Mouse (Mus musculus): Measurements from ENCODE around the gene 0610010F05Rik. TPM values are rescaled to one million over a fixed set of nuclear protein-coding genes. Genes with fewer than 3 reads are reported as not detected.
A peak's percentile ranks its signal among the peaks of the same experiment; 100 is the strongest.
"Not testable (repeated sequence)": the region's sequence is repeated elsewhere in the genome, so short reads cannot be mapped to it uniquely, and the experiment has no call there.

0610010F05Rik gene
- total RNA-seq, 2 experiments from 2014 or later, result 35.3 to 36.0 TPM

- H3K27ac ChIP-seq, result no peak overlapping the region
- TF ChIP-seq CTCF (conservative IDR thresholded peaks at IDR 0.05), result no peak
- no peak for DNase-seq (ENCODE audit: low spot score in 2 of 2)
- no peak overlapping the region for H3K4me3 ChIP-seq
These were observed 20.2 kb upstream of the 0610010F05Rik start for GRCm38 (mm10) chr11:23653666-23654065.

DNA sequence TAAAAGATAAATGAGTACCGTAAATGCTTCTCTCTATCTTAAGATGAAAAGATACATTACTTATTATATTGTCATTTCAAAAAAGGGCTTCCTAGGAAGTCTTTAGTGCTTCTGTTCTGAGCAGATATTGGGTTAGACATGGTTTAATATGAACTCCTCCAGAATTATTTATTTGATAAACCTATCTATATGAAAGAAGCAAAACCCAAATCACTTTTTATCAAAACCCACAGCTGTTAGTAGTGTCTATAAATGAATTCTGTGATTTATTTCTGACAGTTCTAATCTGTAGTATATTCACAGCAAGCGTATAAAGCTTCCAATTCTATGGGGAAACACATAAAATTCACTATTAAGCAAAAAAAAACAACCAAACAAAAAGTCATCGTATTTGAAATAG lies 14.4 kb upstream of the 0610010F05Rik start:
- TF ChIP-seq CTCF (conservative IDR thresholded peaks at IDR 0.05), result no peak

DNA sequence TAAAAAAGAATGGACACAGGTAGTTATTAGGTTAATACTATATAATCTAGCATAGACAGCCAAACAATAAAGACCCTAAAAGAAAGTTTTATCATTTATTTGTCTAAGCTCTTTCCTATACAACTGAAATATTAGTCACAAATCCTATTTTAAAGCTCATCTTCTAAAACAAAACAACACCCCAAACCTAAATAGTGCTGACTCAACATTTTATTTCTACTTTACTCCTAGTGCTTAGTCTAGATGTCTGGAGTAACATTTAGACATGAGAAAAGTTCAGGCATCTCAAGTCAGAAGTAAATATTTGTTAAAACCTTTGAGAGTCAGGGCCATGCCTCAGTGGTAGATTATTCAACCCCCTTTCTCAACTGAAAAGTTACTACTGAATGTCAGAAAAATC lies 14.0 kb upstream of the 0610010F05Rik start:
- DNase-seq (ENCODE audit: low spot score in 2 of 2), result no peak
- no peak overlapping the region for H3K4me3 ChIP-seq
- TF ChIP-seq CTCF (conservative IDR thresholded peaks at IDR 0.05), result no peak
- H3K27ac ChIP-seq, result no peak overlapping the region

More for the DNA sequence above, 14.4 kb upstream of the 0610010F05Rik start:
- DNase-seq (ENCODE audit: low spot score in 2 of 2), result no peak
- Histone ChIP-seq H3K4me3 (no peak overlapping the region), H3K27ac (no peak overlapping the region)

GRCm38 (mm10) chr11:23634573-23634972 lies 1.1 kb upstream of the 0610010F05Rik start:
- Histone ChIP-seq H3K4me3 (no peak overlapping the region), H3K27ac (no peak overlapping the region)
- DNase-seq (ENCODE audit: low spot score in 2 of 2), result peak in 1 of 2 experiments; percentile 1
- TF ChIP-seq CTCF (conservative IDR thresholded peaks at IDR 0.05), result no peak

DNA sequence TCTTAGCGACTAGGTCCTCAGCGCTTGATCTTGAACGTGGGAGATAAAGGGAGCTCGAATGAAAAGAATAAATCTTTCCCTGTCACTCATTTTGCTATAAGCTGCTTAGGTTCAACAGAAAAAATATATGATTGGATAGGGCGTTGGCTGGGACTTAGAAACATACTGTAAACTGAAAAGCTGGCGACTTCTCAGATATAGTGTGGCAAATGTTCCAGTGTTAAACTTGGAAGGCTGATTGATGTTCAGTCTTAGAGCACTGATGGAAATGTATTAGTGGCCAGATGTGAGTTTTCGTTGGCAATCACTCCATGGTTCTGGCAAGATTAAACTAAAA lies 408 bp upstream of the 0610010F05Rik start:
- no peak for TF ChIP-seq CTCF (conservative IDR thresholded peaks at IDR 0.05)
- H3K4me3 ChIP-seq, result peak overlapping the region; percentile 88
- DNase-seq (ENCODE audit: low spot score in 2 of 2), result no peak
- H3K27ac ChIP-seq, result peak overlapping the region; percentile 90

GRCm38 (mm10) chr11:23630664-23631063 lies 2.8 kb downstream of the 0610010F05Rik start:
- Histone ChIP-seq H3K4me3 (no peak overlapping the region), H3K27ac (no peak overlapping the region)
- no peak for DNase-seq (ENCODE audit: low spot score in 2 of 2)
- TF ChIP-seq CTCF (conservative IDR thresholded peaks at IDR 0.05), result peak; percentile 53

GRCm38 (mm10) chr11:23618995-23619394 lies 14.4 kb downstream of the 0610010F05Rik start:
- TF ChIP-seq CTCF (conservative IDR thresholded peaks at IDR 0.05), result no peak

GRCm38 (mm10) chr11:23614546-23614945 lies 18.9 kb downstream of the 0610010F05Rik start:
- no peak for DNase-seq (ENCODE audit: low spot score in 2 of 2)
- no peak for TF ChIP-seq CTCF (conservative IDR thresholded peaks at IDR 0.05)
- H3K4me3 ChIP-seq, result no peak overlapping the region
- H3K27ac ChIP-seq, result no peak overlapping the region

More at GRCm38 (mm10) chr11:23618995-23619394, 14.4 kb downstream of the 0610010F05Rik start:
- no peak overlapping the region for H3K27ac ChIP-seq
- DNase-seq (ENCODE audit: low spot score in 2 of 2), result no peak
- no peak overlapping the region for H3K4me3 ChIP-seq

GRCm38 (mm10) chr11:23607291-23607690 lies 26.1 kb downstream of the 0610010F05Rik start:
- DNase-seq (ENCODE audit: low spot score in 2 of 2); H3K4me3 ChIP-seq; H3K27ac ChIP-seq: not testable (repeated sequence)

DNA sequence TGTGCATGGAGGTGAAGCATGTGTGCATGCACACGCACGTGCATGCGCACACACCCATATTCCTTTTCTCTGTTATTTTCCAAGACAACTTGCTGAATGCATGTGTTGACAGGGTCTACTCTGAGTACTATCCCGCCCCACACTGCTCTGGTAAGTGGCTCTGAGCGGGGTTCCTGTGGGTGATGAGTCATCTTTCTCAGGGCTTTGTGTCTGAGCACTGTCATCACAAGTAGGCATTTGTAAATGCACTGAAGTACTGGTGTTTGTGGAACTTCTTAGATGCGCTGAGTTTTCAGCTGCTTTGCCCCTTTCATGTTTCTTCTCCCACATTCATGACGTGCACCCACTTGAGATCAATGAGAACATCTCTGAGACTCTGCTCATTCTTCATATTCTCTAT lies 63.3 kb downstream of the 0610010F05Rik start:
- no peak for TF ChIP-seq CTCF (conservative IDR thresholded peaks at IDR 0.05)
- H3K4me3 ChIP-seq, result no peak overlapping the region
- no peak overlapping the region for H3K27ac ChIP-seq
- DNase-seq (ENCODE audit: low spot score in 2 of 2), result no peak

DNA sequence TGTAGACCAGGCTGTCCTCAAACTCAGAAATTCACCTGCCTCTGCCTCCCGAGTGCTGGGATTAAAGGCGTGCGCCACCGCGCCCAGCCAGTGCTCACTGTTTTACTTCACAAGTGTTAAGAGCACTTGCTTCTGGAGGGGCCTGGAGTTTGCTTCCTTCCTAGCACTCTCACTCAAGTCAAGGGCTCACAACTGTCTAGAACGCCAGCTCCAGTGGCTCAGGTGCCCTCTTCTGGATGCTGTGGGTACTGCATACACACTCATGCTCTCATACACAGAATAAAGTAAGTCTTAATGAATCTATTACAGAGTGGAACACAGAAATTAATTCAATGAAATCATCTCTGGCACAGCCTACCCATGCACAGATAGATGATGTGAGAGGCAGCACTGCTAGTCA lies 67.7 kb downstream of the 0610010F05Rik start:
- H3K4me3 ChIP-seq, result no peak overlapping the region
- TF ChIP-seq CTCF (conservative IDR thresholded peaks at IDR 0.05), result peak; percentile 94
- H3K27ac ChIP-seq, result no peak overlapping the region
- peak; percentile 64 to 85 for DNase-seq (ENCODE audit: low spot score in 2 of 2)

- DNase-seq (ENCODE audit: low spot score in 2 of 2), result no peak
- Histone ChIP-seq H3K4me3 (no peak overlapping the region), H3K27ac (no peak overlapping the region)
- peak; percentile 51 for TF ChIP-seq CTCF (conservative IDR thresholded peaks at IDR 0.05)
These were observed 76.3 kb downstream of the 0610010F05Rik start for GRCm38 (mm10) chr11:23557039-23557630.

DNA sequence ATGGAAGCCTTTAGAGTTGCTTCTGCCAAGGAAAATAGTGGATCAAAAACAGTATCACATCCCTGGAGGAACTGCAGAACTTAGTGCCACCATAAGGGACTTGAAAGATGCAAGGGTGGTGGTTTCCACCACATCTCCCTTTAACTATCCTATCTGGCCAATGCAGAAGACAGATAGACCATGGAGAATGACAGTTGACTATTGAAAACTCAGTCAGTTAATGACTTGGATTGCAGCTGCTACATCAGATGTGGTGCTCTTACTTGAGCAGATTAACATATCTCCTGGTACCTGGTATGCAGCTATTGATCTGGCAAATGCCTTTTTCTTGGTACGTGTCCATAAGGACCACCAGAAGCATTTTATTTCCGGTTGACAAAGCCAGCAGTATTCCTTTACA lies 96.0 kb downstream of the 0610010F05Rik start:
- H3K27ac ChIP-seq, result no peak overlapping the region
- H3K4me3 ChIP-seq, result no peak overlapping the region
- no peak for TF ChIP-seq CTCF (conservative IDR thresholded peaks at IDR 0.05)
- no peak for DNase-seq (ENCODE audit: low spot score in 2 of 2)

DNA sequence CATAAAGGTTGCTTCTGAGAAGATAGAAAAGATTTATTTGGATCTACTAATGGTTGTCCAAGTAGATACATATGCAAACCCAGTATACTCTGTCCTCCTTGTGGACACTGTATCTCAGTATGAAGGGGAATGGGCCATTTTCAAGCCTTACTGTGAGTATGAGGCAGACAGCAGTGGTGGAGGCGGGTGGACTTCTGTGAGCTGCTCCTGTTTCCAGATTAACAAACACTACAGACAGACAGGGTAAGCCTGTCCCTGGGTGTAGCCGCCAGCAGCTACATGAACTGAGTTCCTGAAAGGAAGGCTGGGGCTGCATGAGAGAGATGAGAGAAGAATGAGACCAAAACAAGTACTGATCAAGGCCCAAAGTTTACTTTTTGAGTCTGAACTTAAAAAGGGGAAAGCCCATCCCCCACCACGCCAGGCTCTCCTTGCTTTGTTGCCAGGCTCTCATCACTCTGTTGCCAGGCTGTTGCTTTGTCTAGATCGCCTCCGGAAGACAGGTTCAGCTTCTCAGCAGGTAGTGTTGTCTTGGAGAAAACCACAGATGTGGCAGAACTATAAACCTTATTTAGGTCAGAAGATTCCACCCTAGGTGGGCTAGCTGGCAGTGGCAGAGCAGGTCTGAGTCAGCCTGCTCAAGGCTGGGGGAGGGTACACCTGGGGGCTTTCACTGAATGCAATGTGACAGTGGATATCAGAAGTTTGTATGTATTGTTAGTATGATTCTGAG lies 112.8 kb downstream of the 0610010F05Rik start, which contains the start of gene 1700093K21Rik:
Gene 1700093K21Rik (minus strand): TSS at position 683 of the 733 bp plus-strand sequence.
- peak; percentile 34 to 37 for DNase-seq (ENCODE audit: low spot score in 2 of 2)

More for the DNA sequence above, 112.8 kb downstream of the 0610010F05Rik start, which contains the start of gene 1700093K21Rik:
- no peak for TF ChIP-seq CTCF (conservative IDR thresholded peaks at IDR 0.05)
- no peak within 1 kb of the TSS for H3K4me3 ChIP-seq
- no peak within 1 kb of the TSS for H3K27ac ChIP-seq
